Mouse (Mus musculus): ENCODE measurements around the gene Nol9.
"Not testable (repeated sequence)": the region's sequence is repeated elsewhere in the genome, so short reads cannot be mapped to it uniquely, and the experiment has no call there.

Nol9 gene

DNA sequence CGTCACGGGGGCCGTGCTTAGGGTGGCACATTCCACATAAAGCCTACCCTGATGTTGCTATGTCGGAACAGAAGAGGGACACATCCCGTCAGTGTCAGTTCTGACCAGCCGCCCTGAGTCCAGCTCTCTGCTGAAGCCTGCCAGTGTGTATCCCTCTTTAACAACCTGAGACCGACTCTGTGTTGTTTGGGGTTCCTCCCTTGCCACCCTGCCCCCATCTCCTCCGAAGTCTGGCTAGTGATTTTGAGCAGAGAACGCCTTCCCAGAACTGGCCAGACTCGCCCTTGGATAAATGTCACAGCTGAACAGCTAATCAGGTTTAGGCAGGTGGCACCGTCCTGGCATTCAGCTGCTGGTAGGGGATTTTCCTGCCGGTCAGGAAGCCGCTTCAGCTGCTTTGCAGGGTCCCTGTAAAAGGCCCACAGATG is 28.4 kb upstream of the Nol9 start:
- no peak for DNase-seq (ENCODE audit: low spot score)

DNA sequence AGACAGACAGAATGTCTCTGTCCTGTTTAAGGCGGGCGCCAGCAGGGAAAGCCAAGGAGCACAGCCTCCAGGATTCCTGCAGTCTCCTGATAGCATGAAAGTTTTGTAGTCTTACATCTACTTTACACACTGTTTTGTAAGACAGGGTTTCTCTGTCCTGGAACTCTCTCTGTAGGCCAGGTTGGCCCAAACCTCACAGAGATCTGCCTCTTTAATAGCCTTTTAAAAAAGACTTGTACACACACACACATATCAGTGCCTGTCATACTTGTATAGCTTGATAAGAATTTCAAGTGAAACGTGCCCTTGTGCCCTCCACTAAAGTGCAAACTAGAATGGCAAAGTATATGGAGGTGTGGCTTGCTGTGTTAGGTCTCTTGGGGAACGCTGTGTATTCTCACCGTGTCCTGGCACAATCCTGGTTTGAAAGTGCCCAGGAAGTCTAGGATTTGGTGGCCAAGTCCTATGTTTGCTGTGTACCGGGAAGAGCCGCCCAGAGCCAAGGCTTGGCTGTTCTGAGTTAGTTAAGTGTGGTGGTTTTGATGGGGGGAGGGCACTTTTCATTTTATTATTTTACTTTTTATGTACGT is 27.9 kb upstream of the Nol9 start:
- DNase-seq (ENCODE audit: low spot score) = no peak

DNA sequence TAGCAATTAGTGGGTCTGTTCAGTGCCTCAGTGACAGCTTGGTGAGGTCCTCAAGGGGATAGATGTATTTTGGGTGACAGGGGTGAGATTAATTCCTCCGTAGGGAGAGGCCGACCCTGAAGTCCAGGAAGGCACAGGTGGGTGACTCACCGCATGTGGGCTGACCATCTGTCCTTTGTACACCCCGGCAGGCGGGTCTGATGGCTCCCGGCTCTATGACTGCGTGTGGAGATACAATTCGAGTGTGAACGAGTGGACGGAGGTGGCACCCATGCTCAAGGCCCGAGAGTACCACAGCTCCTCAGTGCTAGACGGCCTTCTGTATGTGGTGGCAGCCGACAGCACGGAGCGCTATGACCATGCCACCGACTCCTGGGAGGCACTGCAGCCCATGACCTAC is 27.0 kb upstream of the Nol9 start:
- no peak for DNase-seq (ENCODE audit: low spot score)

DNA sequence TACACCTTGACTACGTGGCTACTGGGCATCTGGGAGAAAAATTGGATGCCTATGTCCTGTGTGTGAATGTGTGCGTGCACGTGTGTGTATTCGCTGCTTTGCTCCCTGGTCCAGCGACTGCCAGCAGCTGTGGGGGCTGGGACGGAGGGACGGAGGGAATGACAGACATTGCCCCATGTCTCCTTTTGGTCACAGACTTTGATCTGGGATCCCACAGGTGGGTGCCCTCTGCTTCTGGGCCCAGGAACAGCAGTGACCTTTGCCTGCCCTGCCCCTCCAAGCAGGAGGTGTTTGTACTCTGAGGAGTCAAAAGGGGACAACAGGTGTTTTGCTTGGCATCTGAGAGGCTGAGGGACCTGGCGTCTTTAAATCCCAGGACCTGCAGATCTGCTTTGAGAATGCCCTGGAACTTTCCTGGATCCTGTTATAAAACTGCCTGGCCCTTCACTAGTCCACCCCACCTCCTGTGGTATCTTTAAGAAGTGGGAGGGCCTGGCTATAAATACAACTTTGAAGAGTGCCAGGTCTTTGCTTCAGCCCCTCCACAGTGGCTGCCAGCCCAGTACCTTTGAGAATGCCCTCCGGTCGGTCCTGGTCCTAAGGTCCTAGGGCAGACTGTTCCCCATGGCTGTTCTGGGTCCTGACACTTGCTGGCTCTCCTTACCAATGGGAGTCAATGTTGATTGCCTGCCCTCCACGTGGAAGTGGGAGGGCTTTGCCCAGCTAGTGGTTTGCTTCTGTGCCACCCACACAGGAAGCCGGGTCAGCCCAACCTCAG is 25.9 kb upstream of the Nol9 start:
- DNase-seq (ENCODE audit: low spot score) = no peak

DNA sequence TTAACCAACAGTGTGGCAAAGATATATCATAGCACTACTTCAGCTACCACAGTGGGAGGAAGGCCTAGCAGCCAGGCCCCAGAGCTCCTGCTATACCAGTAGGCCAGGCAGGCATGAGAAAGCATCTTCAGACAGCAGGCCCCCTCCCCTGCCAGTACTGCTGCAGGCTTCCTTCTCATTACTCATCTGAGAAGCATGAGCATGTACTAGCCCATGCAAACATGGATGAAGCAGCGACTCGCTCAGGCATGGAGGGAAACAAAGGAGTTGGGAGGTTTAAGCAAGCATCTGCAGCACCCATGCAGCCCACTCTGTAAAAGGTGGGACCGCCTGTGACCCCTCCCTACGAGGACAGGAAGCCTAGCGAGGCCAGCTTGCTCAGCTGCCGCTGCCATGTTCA is 20.0 kb upstream of the Nol9 start:
- no peak for DNase-seq (ENCODE audit: low spot score)

DNA sequence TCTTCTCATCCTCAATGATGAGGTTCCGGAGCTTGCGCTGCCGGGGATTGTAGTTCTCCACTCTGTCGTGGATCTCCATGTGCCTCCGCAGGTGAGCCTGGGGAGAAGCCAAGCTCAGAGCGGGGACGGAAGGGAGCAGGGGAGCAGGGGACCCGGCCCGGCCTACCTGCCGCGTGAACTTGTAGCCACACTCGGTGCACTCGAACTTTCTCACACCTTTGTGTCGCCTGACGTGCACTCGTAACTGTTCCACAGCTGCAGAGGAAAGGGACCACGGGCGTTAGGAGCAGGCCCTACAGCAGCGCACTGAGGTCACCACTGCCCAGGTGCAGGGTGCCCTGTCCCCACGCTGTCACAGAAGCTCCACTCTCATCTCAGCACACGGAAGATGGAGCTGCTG is 19.1 kb upstream of the Nol9 start:
- no peak for DNase-seq (ENCODE audit: low spot score)

DNA sequence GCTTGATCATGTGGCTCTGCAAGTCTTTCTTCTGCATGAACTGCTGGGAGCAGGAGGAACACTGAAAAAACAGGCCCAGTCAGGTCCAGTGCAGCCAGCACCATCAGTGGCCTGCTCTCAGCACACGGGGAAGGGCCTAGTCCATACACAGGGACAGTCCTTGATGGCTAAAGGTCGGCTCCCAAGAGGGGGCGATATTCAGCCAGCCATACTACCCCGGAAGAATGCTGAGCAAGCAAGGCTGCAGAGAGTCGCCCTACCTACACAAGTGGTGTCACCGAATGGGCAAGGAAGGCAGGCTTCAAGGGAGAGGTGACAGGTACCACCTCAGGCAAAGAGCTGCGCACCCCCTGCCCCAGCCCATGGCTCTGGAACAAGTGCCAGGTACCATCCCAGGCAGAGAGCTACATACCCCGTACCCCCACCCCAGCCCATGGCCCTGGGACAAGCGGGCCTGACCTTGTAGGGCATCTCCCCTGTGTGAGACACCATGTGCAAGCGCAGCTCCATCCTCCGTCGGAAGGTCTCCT is 17.5 kb upstream of the Nol9 start:
- no peak for DNase-seq (ENCODE audit: low spot score)

DNA sequence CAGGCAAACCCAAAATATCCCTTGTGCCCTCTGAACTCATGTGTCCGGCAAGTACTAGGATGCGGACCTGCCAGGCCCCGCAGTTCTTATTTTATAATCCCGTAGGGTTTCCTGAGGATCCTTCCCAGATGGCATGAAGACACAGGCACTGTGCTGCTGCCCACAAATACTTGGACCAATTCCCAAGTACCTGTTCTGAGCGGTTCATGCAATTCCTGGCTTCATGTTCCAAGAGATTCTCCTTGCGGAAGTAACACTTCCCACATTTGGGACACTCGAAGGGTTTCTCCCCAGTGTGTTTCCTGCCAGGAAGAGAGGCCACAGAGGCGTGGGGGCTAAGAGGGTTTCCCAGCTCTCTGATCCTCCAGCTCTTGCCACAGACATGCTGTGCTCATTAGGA is 16.6 kb upstream of the Nol9 start:
- no peak for DNase-seq (ENCODE audit: low spot score)

DNA sequence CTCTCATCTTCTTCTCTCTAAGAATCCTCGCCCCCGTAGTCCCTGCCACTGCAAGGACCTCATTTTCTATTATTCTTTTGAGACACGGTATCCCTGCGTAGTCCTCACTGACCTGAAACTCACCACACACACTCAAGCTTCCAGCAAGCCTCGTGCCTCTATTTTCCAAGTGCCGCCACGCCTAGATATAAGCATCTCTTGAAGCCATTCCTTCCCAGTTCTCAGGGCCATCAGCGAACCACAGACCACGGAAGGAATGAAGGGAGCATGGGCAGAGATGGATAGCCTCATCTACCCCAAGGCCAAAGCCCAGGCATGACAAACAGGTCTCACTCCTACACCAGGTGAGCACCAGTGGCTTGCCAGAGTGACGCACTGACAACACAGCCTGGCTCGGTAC is 14.6 kb upstream of the Nol9 start:
- DNase-seq (ENCODE audit: low spot score) = no peak

DNA sequence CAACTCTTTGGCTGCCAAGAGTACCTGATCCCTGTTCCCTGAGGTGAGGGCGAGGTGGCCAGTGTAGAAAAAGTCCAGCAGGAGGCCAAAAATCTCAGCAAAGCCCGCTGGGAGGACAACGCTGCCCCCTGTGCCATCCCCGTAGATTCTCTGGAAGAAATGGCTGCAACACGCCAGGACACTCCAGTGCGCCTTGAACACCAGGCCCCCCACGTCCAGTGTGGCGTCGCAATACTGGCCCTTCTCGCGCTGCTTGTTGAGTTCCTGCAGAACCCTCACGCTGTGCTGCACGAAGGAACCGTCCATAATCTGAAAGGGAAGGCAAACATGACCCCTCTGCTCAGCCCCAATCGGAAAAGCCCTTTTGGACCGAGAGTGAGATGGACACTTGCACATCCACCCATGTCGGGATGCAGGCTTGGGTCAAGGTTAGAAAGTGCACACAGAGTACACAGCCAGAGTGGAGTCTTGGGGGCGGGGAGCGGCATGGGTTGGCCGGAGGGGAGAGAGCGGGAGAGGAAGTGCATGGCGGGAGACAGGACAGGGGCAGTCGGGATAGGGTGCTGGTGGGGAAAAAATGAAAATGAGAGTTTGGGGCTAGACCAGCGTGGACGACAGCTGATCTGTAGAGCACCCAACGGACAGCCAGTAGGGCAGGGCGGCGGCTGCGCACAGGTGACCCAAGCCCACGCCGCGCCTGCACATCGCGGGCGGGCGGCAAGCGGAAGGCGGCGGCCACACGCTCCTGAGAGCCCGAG is 12.2 kb upstream of the Nol9 start:
- DNase-seq (ENCODE audit: low spot score) = no peak

DNA sequence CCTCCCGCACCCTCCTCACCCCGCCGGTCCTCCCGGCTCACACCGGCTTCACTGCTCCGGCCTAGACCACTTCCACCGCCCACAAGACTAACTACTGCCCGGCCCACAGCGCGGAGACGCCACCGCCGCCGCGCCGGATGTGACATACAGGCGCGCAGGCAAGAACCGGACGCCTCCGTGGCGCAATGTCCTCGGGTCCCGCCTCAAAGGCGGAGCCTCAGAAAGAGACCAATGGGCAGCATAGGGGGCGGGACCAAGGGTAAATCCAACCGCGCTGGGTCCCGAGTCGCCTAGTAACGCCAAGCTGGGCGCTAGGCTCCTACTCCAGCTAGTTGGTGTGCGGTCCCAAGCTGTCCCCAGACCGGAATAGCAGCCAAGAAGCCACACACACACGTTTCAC is 11.6 kb upstream of the Nol9 start, which contains the start of gene Zbtb48:
Gene Zbtb48 (minus strand): TSS at position 148 of the 400 bp plus-strand sequence.
- DNase-seq (ENCODE audit: low spot score) = peak; percentile 89

DNA sequence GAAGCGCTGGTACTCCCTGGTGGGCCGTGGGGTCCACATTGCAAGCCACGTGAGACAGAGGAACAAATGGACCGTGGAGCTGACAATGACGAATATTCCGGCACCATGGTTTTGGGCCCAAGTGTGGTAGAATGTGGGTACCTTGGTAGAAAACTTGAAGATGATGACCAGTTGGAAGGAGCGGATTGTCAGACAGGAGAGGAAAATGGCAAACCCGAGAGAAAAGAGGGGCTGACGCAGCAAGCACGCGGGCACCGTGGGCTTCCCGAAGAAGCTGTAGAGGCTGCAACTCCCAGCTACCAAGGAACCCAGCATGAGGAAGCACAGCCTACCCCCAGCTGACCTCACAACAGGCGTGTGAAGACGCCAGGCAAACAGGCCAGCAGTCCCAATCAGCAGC is 10.7 kb upstream of the Nol9 start:
- no peak for DNase-seq (ENCODE audit: low spot score)

DNA sequence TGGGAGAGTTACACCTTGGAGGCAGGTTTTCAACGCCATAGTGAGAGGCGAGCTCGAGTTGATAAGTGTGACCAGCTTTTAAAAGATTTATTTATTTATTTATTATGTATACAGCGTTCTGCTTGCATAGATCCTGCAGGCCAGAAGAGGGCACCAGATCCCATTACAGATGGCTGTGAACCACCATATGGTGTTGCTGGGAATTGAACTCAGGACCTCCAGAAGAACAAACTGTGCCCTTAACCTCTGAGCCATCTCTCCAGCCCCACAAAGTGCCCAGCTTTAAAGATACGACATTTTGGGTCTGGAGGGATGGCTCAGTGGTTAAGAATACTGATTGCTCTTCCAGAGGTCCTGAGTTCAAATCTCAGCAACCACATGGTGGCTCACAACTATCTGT is 10.0 kb upstream of the Nol9 start:
- no peak for DNase-seq (ENCODE audit: low spot score)

DNA sequence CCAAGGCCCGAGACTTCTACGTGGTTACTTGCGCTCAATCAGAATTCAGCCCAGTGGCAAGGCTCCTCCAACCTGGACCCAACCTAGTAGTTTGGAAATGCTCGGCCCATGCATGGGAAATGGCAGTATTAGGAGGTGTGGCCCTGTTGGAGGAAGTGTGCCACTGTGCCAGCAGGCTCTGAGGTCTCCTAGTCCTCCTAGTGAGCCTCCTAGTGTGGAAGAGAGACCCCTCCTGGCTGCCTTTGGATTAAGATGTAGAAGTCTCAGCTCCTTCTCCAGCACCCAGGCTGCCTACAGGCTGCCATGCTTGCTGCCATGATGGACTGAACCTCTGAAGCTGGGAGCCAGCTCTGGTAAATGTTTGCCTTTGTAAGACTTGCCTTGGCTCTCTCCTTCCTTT is 9.1 kb upstream of the Nol9 start:
- DNase-seq (ENCODE audit: low spot score) = no peak

DNA sequence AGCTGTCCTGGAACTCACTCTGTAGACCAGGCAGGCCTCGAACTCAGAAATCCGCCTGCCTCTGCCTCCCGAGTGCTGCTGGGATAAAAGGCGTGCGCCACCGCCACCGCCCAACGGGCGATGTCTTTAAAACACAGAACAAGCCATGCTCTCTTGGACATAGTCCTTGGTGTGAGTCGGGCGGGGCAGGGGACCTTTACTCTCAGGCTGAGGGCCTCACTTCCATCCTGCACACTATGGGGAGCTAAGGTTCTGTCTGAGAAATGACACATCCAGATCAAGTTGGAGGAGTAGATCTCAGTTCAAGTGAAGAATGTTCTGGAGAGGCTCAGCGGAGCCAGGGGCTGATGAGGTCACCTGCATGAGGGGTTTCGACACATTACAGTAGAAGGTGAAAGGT is 6.2 kb upstream of the Nol9 start:
- no peak for DNase-seq (ENCODE audit: low spot score)

DNA sequence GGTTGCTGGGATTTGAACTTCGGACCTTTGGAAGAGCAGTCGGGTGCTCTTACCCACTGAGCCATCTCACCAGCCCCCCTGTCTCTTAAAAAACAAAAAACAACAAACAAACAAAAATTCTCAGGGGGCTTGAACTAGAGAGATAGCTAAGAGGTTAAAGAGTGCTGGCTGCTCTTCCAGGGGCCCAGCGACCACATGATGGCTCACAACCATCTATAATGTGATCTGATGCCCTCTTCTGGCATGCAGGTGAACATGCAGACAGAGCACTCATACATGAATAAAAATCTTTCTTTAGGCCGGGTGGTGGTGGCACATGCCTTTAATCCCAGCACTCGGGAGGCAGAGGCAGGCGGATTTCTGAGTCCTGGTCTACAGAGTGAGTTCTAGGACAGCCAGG is 2.7 kb upstream of the Nol9 start:
- not testable (repeated sequence) for DNase-seq (ENCODE audit: low spot score)

DNA sequence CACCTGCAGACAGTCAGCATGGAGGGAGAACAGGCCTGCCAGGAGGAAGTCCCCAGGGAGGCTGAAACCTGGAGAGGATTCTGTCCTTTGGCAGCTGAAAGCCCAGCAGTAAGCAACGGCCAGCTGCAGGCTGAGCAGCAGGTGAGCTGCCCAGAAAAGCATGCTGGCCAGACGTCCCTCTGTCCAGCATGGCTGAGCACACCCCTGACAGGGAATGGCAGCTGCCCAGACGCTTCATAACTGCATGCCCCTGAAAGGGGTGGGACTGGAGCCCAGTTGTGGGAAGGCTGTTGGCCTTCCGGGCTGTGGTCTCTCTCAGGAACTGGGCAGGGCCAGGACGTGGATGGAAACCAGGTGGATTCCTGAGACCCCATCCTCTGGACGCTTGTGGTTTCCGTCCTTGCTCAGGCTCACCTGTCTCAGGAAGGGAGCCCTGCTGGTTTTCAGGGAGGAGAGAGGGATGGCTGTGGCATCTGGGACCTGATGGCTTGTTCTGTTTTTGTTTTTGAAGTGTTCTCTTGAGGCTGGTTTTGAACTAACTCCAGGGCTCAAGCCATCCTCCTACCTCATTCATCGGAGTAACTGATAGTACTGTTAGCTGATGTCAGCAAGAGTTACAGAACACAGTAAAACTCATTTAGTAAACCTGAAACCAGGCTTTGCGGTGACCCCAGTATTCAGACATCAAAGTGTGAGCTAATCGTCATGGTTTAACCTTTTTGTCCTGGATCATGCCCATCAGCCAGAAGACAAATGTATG is 716 bp upstream of the Nol9 start, which contains the start of gene Tas1r1:
Gene Tas1r1 (minus strand): TSS at position 344 of the 760 bp plus-strand sequence.
- DNase-seq (ENCODE audit: low spot score) = no peak

DNA sequence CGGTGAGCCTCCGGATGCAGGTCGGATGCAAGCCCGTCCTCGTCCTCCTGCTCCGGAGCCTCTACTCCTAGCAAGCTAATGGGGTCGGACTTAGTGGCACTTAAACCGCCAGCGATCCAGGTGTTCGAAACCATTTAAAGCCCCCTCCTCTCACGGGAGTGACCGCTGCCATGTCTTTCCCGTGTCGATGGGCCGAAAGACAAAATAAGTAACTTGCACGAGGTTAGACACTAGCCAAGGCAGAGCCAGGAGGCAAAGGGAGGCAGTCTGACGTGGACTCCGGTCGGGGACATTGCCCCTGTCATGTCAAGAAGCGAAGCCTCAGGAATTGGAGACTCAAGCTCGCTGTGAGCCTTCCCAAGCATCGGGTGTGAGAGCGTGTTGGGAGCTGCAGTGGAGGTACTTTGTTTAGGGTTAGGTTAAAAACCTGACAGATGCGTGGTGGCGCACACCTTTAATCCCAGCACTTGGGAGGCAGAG is 750 bp downstream of the Nol9 start:
- DNase-seq (ENCODE audit: low spot score) = no peak

DNA sequence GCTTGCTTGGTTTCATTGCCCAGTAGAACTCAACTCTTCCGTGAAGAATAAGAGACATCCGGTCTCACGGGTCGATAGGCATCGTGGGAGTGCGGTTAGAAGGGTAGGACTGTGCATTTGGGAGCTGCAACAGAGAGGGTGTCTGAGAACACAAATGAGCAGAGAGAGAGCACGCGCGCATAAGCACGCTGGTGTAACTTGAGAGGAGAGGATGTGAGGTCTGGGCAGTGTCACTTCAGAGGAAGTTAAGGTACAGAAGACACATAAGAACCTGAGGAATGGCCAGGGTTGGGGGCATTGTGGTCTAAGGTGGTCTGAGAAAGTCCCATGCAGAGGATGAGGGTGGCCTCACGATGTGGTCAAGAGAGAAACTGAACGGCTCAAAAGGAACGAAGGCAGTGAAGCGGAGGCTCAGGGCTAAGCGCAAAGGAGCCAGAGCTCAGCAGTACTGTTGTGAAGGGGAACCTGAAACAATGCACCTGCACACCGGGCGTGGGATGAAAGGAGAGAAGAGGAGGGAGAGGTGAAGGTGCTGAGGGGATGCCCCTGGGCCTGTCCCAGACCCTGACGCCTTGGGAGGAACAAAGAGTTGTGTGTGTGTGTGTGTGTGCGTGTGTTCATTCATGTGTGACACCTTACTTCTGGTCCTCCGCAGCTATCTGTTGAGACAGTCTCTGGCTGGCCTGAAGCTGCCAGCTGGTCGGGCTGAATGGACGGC is 3.0 kb downstream of the Nol9 start:
- DNase-seq (ENCODE audit: low spot score) = no peak

DNA sequence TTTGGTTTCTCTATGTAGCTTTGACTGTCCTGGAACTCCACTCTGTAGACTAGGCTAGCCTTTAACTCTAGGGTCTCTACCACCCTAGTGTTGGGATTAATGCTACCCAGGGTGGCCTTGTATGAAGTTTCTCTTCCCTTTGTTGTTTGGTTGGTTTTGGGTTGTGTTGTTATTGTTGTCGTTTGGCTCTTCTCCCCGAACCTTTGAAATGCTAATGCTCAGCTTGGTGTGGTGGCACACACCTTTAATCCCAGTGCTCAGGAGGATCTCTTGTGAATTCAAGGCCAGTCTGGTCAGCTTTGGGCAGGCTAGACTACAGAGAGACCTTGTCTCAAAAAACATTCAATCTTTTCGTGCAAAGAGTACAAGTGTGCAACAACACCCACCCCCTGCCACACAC is 4.0 kb downstream of the Nol9 start:
- no peak for DNase-seq (ENCODE audit: low spot score)

DNA sequence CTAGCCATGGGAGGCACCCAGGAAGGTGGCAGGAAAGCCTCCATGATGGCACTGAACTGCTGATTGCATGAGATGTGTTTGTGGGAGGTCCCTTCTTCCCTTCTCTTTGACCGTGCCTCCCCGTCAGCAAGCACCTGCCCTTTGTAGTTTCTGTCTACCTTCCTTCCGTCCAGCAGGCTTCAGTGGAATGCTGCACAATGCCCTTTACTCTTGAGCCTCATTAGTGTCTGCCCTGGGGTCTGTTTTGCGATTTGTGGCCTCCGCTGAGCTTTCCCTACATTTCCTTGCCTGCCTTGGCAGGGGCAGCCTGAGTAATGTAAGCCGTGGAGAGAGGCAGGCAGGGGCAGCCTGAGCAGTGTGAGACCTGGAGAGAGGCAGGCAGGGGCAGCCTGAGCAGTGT is 5.5 kb downstream of the Nol9 start:
- no peak for DNase-seq (ENCODE audit: low spot score)

Data from ovary, postnatal 14 days (tissue).